Mouse (Mus musculus) intestine, embryonic 14.5 days (tissue): ENCODE results near the gene Rara. TPM values are rescaled to one million over a fixed set of nuclear protein-coding genes. Genes with fewer than 3 reads are reported as not detected.

Experiments
- ATAC-seq: fragments of 200-750 bp; cut with Nextera tagmentation; replicated peaks from 2 replicates; pipeline ENCODE4 v1.8.0; 2017; ENCODE audit warnings: low read depth, moderate number of reproducible peaks, moderate TSS enrichment, moderate library complexity; ENCODE audit not compliant: low FRiP score, low TSS enrichment
- DNase-seq: peaks from one replicate; pipeline ENCODE4 v3.0.0-alpha.2; 2018; ENCODE audit warnings: low spot score
- H3K27ac ChIP-seq: fragments of 300-500 bp; sonication (generic); 2 replicates; pipeline ENCODE4 v1.5.1; 2014; ENCODE audit warnings: low read depth, mild to moderate bottlenecking, control low read depth
- H3K27me3 ChIP-seq: fragments of 300-500 bp; sonication (generic); replicated peaks from 2 replicates; pipeline ENCODE4 v1.6.1; 2014; ENCODE audit warnings: low read length, control low read depth; ENCODE audit not compliant: control insufficient read depth, insufficient read depth
- H3K36me3 ChIP-seq: fragments of 300-500 bp; sonication (generic); 2 replicates; pipeline ENCODE4 v1.6.1; 2014; ENCODE audit warnings: low read length, control low read depth; ENCODE audit not compliant: control insufficient read depth, insufficient read depth
- H3K4me1 ChIP-seq: fragments of 300-500 bp; sonication (generic); replicated peaks from 2 replicates; pipeline ENCODE4 v1.6.1; 2014; ENCODE audit warnings: low read length, control low read depth, mixed read lengths; ENCODE audit not compliant: control insufficient read depth, insufficient read depth
- H3K4me2 ChIP-seq: fragments of 300-500 bp; sonication (generic); 2 replicates; pipeline ENCODE4 v1.6.1; 2014; ENCODE audit warnings: low read length
- H3K4me3 ChIP-seq: fragments of 300-500 bp; sonication (generic); 2 replicates; pipeline ENCODE4 v1.5.1; 2014; ENCODE audit warnings: low read depth, low read length, control low read depth, mixed read lengths
- H3K9ac ChIP-seq: fragments of 300-500 bp; sonication (generic); 2 replicates; pipeline ENCODE4 v1.6.1; 2014; ENCODE audit warnings: mild to moderate bottlenecking, low read length
- H3K9me3 ChIP-seq: fragments of 300-500 bp; sonication (generic); 2 replicates; pipeline ENCODE4 v1.6.1; 2016; ENCODE audit warnings: low read length, control low read depth; ENCODE audit not compliant: control insufficient read depth
- WGBS: fragments of 180-500 bp; shearing (Covaris S2); extraction: QIAGEN DNeasy Blood & Tissue Kit; methylation state at CpG from one replicate; pipeline ENCODE4 v1.1.7; 2014; 5-methylcytosine and 5-hydroxymethylcytosine counted together
- polyA plus RNA-seq: library from polyadenylated mRNA; unstranded; fragments of >200 nt; fragmentation: Nextera tagmentation; extraction: Ambion mirVana; gene quantifications from 2 replicates; pipeline ENCODE4 v1.2.1, GENCODE M21; 2014

The Rara gene
- polyA plus RNA-seq, 1 experiment from 2014 or later: 42.4 TPM

DNA sequence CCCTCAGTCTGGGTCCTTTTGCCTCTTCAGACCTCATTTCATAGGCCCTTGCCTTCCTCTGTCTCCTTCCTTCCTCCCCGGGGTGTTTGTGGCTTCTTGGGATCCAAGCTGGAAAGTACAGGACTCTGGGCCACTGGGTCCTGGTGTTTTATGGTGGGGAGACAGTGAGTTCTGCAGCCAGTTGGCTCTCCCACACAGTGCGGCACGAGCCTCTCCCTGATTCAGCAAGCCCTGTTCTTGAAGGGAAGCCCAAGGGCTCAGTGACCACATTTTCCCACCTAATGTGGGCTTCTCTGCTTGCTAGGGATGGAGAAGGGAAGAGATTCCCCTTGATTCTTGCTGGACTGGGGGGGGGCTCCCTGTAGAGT, 14.9 kb downstream of the Rara start:
- Histone ChIP-seq H3K36me3 (no peaks in the 10 kb centered on the region), H3K9me3 (no peaks in the 10 kb centered on the region), H3K27me3 (no peaks in the 10 kb centered on the region), H3K4me3 (peak overlapping the region; percentile 78), H3K4me1 (peaks cover 78% of the 10 kb centered on the region), H3K9ac (peak overlapping the region; percentile 31; the same call in 1 of the 2 replicates), H3K27ac (peak overlapping the region; percentile 93), H3K4me2 (peak overlapping the region; percentile 90)
- no peak for ATAC-seq
- 22% methylated on average over 3 of the region's 3 CpGs for WGBS
- DNase-seq: no peak

DNA sequence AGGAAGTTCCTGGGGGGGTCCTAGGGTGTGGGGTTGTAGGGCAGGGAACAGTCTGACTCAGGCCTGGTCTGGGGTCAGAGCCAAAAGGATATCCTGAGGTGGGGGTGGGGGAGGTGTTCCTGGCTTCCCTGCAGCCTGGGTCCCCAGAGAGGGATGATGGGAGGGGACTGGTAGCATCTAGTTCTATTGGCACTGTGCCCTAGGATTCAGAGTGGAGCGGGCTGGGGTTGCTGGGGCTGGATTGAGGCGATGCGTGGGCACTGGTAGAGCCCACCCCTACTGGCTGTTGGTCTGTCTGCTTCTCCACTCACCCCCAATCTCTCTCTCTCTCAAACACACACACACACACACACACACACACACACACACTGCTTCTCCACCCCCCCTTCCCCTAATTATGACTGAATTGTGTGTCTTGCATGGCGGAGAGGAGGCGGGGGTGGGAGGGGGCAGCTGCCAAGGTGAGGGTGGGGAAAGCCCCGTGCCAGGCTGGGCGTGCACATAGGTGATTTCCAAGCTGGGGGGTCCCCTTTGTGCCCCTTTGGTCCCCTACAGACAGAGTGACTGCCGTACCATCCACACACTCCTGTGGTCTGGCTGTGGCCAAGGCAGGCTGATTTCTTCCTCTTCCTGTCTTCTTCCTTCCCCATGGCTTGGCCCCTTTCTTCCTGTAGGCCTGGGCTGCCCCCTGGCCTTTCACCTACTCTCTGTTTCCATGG, 15.5 kb downstream of the Rara start:
- Histone ChIP-seq H3K4me3 (no peak overlapping the region), H3K9me3 (no peaks in the 10 kb centered on the region), H3K4me2 (peak overlapping the region; percentile 90), H3K4me1 (peaks cover 82% of the 10 kb centered on the region), H3K27ac (peak overlapping the region; percentile 93), H3K36me3 (no peaks in the 10 kb centered on the region), H3K9ac (0 out of 2 replicates have a peak overlapping the region, but pooled peaks have one; percentile 31), H3K27me3 (no peaks in the 10 kb centered on the region)
- 60% methylated on average over 8 of the region's 8 CpGs for WGBS
- DNase-seq: no peak
- no peak for ATAC-seq

DNA sequence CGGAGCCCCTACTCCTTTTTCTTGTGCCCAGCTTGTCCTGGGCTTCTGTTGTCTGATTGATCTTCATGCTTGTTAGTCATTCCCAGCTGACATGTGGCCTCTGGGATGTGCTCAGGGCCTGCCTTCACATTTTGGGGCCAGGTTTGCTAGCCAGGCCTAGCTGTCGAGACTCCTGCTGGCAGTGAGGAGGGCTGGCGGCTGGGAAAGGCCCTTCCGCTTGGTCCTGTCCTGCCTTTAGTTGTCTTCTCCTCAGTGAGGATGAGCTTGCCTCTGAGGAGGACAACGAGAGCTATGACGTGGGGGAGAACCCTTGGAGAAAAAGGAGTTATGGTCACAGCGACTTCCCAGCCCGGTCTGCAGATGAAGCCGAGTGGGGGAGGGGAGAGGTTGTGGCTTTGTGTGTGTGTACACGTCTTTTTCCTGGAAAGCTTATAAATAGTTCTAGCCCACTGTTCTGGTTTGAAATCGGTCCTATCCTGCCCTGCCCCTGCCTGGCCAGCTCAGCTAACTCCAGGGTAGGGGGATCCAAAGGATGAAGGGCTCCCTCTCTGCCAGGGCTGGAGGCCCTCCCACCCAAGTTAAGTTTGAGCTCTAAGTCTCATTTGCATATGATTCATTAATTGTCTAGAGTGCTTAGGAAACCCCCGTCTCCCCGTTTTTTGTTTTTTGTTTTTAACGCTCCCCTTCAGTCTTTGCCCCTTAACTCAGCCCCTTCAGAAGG, 16.3 kb downstream of the Rara start:
- WGBS: 33% methylated on average over 14 of the region's 14 CpGs
- peak overlapping the region; percentile 27; the same call in 1 of the 2 replicates for H3K9ac ChIP-seq
- no peak for DNase-seq

DNA sequence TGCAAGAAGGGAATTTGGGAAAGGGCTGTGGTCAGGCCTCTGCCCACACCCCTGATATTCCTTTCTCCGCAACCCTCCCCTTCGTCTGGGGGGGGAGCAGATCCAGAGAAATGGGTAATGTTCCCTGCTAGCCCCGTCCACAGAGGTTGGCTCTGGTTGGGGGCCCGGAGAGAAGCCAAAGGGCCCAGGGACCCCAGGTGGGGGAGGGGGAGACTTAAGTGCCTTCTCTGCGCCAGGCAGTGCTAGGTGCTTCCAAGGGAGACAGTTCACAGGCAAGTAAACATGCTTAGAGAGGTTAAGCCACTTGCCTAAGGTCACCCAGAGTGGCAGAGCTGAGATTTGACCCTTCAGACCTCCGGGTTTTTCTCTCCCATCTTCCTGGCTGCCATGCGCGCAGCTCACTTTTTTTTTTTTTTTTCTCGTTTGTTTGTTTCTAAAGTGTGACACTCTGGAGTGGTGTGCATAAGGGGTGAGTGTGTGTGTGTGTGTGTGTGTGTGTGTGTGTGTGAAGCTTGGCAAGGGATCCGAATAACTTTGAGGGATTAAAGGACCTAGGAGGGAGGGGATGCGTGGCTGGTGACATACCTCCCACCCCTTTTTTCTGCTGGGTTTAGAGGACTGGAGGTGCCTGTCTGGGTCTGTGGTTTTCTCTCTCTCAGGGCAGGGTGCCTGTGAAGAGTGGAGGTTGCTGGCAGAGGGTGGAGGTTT, 17.4 kb downstream of the Rara start:
- no peaks in the 10 kb centered on the region for H3K9me3 ChIP-seq
- peaks cover 71% of the 10 kb centered on the region for H3K4me1 ChIP-seq
- ATAC-seq: no peak
- peak overlapping the region; percentile 22 for H3K4me2 ChIP-seq
- no peaks in the 10 kb centered on the region for H3K36me3 ChIP-seq
- H3K27me3 ChIP-seq: no peaks in the 10 kb centered on the region
- peak overlapping the region; percentile 93; the same call in 1 of the 2 replicates for H3K27ac ChIP-seq
- peak overlapping the region; percentile 22; the same call in 1 of the 2 replicates for H3K9ac ChIP-seq
- H3K4me3 ChIP-seq: no peak overlapping the region
- no peak for DNase-seq
- 26% methylated on average over 11 of the region's 11 CpGs for WGBS

More for the DNA sequence above, 16.3 kb downstream of the Rara start:
- no peak overlapping the region for H3K4me3 ChIP-seq
- no peaks in the 10 kb centered on the region for H3K27me3 ChIP-seq
- no peak for ATAC-seq
- H3K9me3 ChIP-seq: no peaks in the 10 kb centered on the region
- peaks cover 77% of the 10 kb centered on the region for H3K4me1 ChIP-seq
- peak overlapping the region; percentile 22 for H3K4me2 ChIP-seq
- peak overlapping the region; percentile 93 for H3K27ac ChIP-seq
- no peaks in the 10 kb centered on the region for H3K36me3 ChIP-seq

DNA sequence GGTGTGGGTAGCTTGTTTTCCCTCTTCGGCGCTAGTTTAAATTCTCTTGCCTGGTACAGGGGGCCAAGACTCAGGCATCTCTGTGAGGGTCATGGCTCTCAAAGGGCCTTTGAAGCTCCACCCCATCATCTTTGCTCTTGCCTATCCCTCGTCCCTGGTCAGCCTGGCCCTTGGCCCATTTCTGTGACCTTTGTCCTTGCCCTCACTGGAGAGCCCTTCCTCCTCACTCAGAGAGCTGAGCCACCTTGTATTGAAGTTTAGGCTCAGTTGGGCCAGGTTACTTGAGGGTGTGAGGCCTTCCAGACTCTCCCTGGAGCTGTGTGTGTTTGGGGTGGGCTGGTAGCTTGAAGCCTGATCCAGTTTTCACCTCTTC, 18.0 kb downstream of the Rara start:
- 42% methylated on average over 3 of the region's 3 CpGs for WGBS
- H3K4me2 ChIP-seq: no peak overlapping the region

DNA sequence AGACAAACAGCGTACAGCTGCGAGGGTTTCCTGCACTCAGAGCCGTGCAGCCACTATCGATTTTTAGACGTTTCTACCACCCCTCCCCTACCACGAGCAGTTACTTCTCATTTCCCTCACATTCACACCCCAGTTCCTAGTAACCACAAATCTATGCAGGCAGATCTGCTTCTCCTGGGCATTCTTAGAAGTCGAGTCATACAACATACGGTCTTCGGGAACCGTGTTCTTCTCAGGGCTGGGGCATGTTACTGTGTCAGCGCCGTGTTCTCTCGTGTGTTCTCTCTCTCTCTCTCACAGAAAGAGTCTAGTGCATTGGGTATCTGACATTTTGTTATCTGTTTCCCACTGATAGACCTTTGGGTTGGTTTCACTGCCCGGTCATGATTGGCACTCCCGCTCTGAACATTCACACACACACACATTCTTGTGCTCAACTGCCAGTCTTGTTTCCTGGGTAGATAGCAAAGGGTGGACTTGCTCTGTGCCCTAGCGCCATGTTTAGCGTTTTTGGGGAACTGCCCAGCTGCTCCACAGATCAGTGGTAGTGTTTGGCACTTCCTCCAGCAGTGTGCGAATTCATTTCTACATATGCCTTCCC, 20.5 kb downstream of the Rara start:
- no peaks in the 10 kb centered on the region for H3K9me3 ChIP-seq
- no peak overlapping the region for H3K9ac ChIP-seq
- 65% methylated on average over 18 of the region's 18 CpGs for WGBS
- H3K4me2 ChIP-seq: no peak overlapping the region
- no peaks in the 10 kb centered on the region for H3K27me3 ChIP-seq
- no peak overlapping the region for H3K4me3 ChIP-seq
- ATAC-seq (no peak), DNase-seq (peak; percentile 49)
- H3K36me3 ChIP-seq: peaks cover 20% of the 10 kb centered on the region; the same call in 1 of the 2 replicates
- H3K27ac ChIP-seq: peak overlapping the region; percentile 13; the same call in 1 of the 2 replicates
- H3K4me1 ChIP-seq: peaks cover 58% of the 10 kb centered on the region

More for the DNA sequence above, 18.0 kb downstream of the Rara start:
- Histone ChIP-seq H3K27ac (peak overlapping the region; percentile 93; the same call in 1 of the 2 replicates), H3K9ac (no peak overlapping the region), H3K27me3 (no peaks in the 10 kb centered on the region), H3K36me3 (peaks cover 4% of the 10 kb centered on the region; the same call in 1 of the 2 replicates), H3K4me3 (no peak overlapping the region), H3K4me1 (peaks cover 66% of the 10 kb centered on the region), H3K9me3 (no peaks in the 10 kb centered on the region)
- no peak for ATAC-seq
- no peak for DNase-seq

DNA sequence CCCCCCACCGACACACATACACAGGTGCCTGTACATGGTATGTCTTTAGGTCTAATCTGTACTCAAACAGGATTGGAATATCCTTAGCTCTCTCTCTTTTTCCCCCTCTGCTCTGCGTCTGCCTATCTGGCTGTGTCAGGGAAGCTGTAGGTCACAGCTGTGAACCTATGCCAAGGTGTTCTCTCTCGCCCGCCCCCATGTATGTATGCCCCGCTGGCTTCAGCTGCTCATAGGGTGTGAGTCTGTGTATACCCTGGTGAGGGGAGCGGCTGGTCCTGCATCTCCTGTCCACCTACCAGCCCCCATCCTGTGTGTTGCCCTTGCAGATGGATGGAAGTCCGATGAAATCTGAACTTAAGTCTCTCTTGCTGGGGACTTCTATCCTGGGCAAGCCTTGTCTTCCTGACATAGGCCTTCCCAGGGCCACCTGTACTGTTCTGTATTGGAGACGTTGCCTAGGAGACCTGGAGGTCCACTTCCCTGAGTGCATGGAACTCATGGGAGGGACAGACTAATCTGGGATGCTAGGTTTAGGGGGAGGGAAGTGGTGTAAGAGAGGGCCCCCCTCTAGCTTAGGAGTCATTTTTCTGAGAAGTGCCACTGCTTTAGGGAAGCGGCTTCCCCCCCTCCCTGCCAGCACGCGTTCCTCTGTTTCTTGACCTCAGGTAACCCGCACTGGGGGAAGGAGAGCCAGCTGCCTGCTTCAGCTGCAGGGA, 21.8 kb downstream of the Rara start:
- 86% methylated on average over 10 of the region's 12 CpGs for WGBS
- Histone ChIP-seq H3K27ac (no peak overlapping the region), H3K4me1 (peaks cover 57% of the 10 kb centered on the region)

More for the DNA sequence above, 21.8 kb downstream of the Rara start:
- DNase-seq (no peak), ATAC-seq (no peak)
- Histone ChIP-seq H3K9ac (no peak overlapping the region), H3K4me3 (no peak overlapping the region), H3K27me3 (no peaks in the 10 kb centered on the region), H3K36me3 (peaks cover 20% of the 10 kb centered on the region; the same call in 1 of the 2 replicates), H3K4me2 (no peak overlapping the region), H3K9me3 (no peaks in the 10 kb centered on the region)
